Mouse (Mus musculus): Measurements from ENCODE around the gene Cdh18. TPM values are rescaled to one million over a fixed set of nuclear protein-coding genes. Genes with fewer than 3 reads are reported as not detected.
A peak's percentile ranks its signal among the peaks of the same experiment; 100 is the strongest.
"Not testable (repeated sequence)": the region's sequence is repeated elsewhere in the genome, so short reads cannot be mapped to it uniquely, and the experiment has no call there.

Gene Cdh18
- total RNA-seq, 2 experiments from 2014 or later, result 32.2 to 33.9 TPM

DNA sequence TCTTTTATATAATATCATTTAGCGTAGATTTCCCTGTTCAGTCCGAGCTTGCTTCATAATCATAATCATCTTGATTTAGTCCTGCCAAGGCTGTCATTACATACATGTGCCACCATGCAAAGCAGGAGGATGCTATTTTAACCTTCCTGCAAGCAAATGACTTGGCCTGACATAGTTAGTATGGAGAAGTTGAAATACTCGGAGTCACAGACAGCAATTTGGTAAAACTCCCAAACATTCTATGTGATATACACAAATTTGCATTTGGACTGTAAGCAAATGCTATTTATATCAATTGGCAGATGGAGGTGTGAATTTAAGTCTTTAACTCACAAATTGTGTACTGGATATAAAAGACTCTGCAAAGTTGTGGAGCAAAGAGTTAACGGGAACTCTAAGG is 616.0 kb downstream of the Cdh18 start:
- no peak for DNase-seq (ENCODE audit: low spot score in 2 of 2)

DNA sequence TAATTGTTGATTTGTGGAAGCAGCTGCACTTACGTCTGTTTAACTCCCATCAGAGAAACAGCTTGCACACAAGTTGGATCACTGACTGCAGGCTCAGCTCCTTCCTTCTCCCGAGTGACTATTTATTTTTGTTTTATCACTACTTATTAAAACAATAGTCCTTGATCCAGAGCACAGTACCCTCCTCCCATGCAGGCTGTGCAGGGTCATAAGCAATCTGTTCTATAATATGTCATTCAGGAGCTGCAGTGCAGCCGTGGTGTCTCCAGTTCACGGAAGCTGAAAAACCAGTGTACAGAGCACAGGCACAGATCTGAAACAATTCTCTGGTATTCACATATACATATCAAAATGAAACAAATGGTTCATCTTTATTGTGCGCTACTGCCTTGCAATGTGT is 625.8 kb downstream of the Cdh18 start:
- no peak for DNase-seq (ENCODE audit: low spot score in 2 of 2)

DNA sequence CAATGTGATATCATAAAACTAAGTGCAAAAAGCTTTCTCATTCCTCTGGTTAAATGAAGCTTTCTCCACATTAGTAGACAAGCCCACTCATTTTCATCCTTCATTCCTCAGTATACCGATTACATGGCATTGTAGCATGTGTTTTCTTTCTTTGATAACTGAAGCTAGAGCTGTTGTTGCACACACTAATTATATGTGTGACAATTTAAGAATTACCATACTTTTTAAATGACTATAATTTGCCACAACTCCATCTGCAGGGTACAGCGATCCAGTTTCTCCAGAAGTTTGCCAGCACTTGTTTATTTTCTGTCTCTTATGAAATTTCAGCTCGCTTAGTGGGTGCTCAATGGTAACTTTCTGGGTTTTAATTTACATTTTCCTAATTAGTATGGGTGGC is 663.2 kb downstream of the Cdh18 start:
- no peak for DNase-seq (ENCODE audit: low spot score in 2 of 2)

DNA sequence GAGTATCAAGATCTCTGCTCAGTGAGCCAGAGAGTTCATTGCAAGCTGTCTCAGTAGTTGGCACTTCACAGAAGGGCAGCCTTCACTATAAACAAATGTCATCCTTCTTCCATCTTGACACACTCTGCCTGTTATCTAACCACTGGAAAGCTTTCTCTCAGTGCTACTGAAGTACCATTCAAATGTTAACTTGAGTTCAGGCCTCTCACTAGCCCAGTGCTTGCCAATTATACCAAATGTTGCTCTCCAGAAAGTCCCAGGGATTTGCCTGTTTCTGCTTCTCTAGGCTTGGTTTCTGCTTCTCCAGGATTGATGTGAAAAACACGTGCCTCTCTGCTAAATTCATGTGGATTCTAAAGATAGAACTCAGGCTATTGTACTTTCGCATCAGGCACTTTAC is 681.8 kb downstream of the Cdh18 start:
- no peak for DNase-seq (ENCODE audit: low spot score in 2 of 2)

DNA sequence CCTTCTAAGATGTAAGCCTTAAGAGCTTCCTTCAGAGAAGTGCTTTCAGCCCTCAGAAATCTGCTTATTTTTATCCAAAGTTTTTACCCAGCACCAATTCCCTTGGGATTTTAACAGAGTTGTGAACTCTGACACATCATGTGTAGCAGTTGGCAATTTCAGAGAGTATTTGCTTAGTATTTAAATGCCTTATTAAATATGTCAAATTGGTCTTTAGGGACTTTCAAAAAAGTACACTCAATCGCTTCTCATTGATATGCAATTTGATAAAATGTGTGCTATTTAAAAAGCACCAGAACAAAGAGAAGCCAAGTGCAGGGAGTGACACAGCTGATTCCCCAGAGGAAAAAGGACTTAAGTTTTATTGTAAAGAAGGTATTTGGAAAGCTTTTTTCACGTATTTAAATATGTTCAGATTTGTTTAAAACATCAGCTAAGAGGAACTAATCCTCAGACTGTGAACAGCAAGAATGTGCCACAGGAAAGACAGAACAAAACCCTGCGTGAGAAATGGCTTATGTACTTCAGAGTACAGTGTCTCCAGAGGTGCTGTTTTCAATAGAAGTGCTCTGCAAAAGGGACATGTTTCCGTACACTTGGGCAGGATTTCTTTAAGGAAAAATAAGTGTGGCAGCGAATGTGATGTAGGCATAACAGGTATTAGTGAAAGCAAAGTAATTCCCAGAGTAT is 709.1 kb downstream of the Cdh18 start:
- no peak for DNase-seq (ENCODE audit: low spot score in 2 of 2)

DNA sequence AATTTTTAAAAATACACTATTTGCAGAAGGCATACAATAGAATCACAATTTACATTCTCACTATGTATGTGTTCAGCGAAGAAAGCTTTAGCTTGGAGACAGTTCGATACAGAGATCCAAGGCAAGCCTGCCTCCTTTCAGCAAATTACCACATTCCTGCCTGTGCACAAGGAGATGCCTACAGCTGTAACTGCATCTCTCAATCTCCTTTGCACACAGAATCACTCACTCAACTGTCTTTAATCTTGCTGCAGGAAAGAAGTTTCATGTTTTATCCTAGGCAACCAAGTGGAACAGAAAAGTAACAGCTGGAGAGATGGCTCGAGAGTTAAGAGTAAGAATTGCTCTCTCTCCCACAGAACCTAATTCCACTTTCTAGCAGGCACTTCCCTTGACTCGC is 729.6 kb downstream of the Cdh18 start:
- no peak for DNase-seq (ENCODE audit: low spot score in 2 of 2)

DNA sequence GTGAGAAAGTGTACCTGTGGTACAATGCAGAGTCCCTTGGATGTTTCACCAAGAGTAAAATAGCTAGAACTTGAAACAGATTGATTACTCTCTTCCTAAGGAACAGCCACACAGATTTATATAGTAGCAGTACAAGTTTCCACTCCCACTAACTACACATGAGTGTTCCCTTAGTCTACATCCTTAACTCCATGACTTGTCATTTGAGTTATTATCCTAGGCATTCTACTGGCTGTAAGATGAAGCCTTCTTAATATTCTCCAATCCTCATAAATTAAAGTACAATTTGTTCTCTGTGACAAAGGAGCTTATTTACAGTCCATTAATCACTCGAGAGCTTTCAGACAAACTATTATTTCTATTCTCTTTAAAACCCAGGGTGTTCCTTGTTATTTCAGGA is 756.2 kb downstream of the Cdh18 start:
- DNase-seq (ENCODE audit: low spot score in 2 of 2), result no peak

DNA sequence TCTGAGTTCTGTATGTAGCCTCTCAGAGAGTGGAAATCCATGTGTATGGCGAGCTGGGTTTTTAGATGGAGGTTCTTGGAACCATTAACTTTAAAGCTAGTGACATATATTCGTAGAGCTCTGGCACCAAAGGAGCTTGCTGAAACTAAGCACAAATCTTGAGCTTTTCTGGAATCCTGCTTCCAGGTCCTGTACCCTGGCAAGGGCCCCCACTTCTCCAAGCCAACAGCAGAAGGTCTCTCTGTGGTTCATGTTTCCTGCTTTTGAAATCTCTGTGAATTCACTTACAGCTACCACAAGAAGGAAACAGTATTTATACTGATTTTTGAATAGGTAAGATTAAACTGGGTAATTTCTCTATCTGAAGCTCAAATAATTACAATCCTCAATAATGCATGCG is 767.9 kb downstream of the Cdh18 start:
- DNase-seq (ENCODE audit: low spot score in 2 of 2), result no peak

DNA sequence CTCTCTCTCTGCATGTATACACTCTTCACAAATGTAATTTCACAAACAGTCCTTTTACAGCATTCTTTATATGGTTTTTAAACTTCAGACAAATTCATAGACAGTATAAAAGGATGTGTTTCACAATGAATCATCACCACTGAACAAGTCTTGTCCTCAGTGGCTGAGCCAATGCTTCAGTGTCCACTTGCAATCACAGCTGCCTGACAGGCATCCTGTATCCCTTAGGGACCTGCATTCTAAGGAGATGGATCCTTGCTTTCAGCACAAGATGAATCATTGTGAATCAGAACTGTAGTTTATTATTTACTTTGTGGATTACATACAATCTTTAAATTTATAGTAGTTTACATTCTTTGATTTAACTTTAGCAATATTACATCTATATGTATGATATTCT is 768.6 kb downstream of the Cdh18 start:
- DNase-seq (ENCODE audit: low spot score in 2 of 2), result no peak

DNA sequence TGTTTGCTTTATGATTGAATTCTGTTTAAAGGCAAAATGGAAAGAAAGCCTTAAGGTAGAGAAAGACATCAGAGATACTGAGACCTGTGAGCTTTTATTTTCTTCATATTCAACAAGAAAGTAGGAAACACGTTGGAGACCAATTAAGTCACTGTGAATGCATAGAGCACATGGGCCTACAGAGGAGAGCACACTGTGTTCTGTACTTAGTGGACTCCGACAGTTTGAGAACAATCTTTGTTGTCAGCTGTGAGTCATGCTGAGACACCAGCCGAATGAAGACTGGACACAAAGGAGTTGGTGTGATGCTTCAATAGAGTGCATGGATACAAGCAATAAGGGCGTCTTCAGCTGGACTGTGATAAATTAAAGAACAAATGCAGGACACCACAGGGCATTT is 791.5 kb downstream of the Cdh18 start:
- not testable (repeated sequence) for DNase-seq (ENCODE audit: low spot score in 2 of 2)

DNA sequence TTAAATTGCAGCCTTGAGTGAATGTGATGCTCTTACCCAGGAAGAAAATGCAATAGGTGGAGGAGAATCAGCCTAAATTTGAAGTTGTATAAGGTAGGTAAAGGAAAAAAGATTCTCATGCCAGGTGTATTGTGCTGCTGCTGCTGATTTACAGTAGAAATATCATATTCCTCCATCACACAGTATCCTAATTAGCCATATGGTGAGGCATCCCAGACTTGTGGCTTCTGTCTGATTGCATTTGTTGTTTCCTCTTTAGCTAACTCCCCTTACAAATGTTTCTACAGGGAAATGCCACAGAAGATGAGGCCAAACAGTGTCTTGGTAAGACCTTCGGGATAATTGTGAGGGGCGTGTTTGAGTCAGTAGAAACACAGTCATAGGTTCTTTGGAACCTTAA is 802.3 kb downstream of the Cdh18 start:
- no peak for DNase-seq (ENCODE audit: low spot score in 2 of 2)

DNA sequence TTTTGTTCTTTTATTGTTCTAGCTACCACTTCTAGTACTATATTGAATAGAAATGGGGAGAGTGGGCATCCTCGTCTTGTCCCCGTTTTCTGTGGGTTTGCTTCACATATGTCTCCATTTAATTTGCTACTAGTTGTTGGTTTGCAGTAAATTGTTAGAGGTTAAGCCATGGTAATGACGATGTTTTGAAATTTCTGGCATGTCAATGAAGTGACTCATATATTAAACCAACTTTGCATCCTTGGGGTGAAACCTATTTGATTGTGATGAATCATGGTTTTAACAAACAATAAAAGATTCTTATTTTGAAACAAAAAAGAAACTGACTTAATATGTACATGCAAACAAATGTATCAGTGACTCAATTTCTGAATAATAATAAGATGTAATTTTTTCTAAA is 817.5 kb downstream of the Cdh18 start:
- no peak for DNase-seq (ENCODE audit: low spot score in 2 of 2)

DNA sequence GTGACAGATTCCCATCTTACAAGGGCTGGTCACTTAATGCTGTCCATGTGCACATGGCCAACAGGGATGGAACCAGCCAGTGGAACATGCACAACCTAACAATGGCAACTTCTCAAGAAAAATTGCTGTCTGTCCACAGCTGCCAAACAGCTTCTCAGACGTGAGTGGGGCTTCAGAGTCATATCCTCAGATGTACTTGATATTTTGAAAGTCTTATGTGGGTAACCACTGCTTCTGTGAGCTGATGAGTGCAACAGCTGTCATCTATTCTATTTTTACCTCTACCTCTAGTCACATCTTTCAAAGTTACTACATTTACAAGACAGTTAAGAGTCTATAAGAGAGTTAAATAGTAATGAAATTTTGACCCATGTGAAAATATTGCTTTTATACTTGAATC is 818.9 kb downstream of the Cdh18 start:
- DNase-seq (ENCODE audit: low spot score in 2 of 2), result no peak

DNA sequence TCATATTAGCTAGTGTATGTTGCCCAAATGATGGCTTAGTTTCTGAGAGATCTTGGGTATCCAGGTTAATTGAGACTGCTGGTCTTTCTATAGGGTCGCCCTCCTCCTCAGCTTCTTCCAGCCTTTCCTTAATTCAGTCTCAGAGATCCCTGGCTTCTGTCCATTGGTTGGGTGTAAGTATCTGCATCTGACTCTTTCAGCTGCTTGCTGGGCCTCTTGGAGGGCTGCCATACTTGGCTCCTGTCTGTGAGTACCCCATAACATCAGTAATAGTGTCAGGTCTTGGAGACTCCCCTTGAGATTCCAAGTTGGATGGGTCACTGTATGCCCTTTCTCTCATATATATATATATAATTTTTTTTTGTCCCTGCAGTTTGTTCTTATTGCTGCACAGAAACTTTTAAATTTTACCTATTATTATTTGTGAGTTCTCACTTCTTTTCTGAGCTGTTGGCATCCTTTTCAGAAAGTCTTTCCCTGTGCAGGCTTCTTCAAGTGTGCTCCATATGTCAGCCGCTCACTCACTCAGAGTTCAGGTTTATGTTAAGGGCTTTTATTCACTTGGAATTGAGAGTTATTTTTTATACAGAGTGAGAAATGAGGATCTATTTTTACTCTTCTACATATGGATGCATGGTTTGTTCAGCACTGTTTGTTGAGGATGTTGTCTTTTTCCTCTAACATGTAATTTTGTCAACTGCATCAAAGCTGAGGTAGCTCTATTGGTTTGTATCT is 829.4 kb downstream of the Cdh18 start:
- peak; percentile 9 to 10 for DNase-seq (ENCODE audit: low spot score in 2 of 2)

DNA sequence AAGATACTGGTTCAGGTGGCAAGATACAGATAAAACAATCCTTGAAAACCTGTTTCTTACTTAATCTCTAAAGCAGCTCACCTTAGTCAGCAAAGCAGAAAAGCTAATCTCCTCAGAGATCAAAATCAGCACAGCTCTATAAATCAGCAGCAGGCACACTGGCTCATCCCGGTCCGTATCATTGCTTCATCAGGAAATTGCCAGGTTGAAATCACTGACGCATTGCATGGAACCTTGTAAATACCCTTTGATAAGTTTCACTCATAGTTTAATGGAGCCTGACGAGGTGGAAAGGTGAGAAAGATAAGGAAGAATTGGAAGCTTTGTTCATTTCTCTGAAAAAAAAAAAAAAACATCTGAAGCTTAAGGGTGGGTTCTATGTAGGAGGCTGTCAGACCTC is 837.0 kb downstream of the Cdh18 start:
- no peak for DNase-seq (ENCODE audit: low spot score in 2 of 2)

DNA sequence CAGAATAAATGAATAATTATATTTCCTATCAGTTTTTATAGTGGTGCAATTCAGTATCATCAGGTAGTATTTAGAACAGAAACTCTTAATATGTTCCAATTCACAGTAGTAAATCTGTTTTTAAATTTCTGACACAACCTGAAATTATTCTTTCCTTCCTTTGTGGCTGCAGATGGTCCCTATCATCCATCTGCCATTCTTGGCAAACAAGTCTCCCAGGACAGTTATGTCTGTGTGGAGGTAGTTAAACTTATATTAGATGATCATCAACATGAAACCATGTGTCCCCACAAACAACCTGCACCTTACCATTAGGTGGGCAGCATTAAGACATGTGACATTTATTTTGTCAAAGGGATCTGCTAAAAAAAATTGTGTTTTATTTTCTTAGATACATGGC is 847.8 kb downstream of the Cdh18 start:
- no peak for DNase-seq (ENCODE audit: low spot score in 2 of 2)

DNA sequence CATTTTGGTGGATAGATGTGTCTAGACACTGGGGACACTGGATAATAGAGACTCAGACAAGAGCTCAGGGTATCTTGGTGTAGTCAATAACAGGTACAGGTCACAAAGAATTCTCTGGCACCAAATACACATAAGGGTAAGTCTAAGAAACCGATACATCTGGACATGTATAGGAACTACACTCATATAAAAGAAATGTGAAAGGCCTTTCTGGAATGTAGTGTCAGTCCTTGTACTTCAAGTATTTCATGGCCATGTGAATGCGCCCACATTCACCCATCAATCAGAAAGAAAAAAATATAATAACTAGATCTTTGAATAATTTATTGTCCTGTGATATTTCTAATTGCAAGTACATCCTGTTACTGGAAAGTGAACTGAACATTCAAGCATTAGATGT is 855.0 kb downstream of the Cdh18 start:
- no peak for DNase-seq (ENCODE audit: low spot score in 2 of 2)

DNA sequence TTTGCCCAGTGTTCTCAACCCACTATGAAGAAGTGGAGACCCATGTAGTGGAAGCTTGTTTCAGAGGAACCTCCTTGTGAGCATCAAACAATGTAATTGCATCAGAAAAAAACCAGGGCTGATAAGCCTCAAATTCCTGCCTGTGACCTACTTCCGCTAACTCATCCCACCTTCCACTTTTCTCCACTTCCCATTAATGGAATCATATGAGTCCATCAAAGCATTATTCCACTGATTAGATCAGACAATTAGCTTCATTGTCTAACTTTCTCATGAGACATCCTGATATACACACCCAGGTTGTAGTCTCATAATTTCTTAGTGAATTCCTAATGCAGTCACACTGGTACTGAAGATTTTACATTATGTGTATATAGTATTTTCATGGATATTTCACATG is 859.4 kb downstream of the Cdh18 start:
- DNase-seq (ENCODE audit: low spot score in 2 of 2), result no peak

DNA sequence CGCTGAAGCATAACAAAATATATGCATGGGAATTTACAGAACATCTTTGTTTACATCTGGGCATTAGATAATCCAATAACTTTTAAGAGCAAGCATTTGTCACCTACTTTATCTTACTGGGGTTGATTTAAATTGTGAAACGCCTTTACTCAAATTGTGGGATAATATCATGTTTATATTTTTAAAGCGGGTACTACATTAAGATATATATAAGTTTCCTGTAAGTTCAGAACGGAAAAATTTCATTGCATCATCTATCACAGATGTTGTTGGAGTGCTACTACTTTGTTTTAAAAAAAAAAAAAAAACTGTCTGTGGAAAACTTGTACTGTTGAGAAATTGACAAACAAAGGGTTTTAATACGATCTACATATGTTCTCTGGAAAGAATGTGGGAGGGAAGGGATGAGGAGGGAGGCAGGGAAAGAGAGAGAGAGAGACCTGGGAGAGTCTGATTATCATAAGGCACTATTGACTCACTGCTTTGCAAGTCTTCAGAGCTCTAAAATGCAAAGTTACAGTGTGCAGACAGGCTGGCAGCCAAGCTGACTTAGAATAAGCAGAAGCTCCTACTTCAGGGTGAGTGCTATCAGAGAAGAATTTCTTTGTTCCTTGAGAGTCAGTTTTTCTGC is 867.7 kb downstream of the Cdh18 start:
- peak; percentile 23 to 56 for DNase-seq (ENCODE audit: low spot score in 2 of 2)

DNA sequence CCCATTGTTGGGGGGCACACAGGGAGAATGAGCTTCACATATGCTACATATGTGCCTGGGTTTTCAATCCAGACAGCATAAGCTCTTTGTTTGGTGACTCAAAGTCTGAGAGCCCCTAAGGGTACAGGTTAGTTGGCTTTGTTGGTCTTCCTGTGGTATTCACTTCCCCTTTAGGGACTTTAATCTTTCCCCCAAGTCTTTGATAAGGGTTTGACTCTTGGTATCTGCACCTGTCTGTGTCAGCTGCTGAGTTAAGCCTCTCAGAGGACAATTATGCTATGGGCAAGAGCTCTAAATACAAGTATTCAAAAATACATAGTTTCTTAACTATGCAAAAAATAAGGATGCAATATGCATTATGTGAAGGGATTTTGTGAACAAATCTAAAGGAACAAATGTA is 869.3 kb downstream of the Cdh18 start:
- DNase-seq (ENCODE audit: low spot score in 2 of 2), result no peak

DNA sequence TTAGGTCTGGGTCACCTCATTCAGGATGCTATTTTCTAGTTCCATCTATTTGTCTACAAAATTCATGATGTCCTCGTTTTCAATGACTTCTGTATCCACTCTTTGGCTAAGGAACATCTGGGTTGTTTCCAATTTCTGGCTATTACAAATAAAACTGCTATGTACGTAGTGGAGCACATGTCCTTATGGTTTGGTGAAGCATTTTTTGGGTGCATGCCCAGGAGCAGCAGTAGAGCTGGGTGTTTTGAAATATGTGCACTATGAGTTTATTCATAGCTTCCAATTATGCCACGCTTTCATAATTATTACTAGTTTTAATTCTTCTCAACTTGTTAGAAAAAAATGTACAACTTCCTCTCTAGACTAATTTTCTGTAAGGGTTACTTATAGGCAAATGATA is 871.2 kb downstream of the Cdh18 start:
- no peak for DNase-seq (ENCODE audit: low spot score in 2 of 2)

DNA sequence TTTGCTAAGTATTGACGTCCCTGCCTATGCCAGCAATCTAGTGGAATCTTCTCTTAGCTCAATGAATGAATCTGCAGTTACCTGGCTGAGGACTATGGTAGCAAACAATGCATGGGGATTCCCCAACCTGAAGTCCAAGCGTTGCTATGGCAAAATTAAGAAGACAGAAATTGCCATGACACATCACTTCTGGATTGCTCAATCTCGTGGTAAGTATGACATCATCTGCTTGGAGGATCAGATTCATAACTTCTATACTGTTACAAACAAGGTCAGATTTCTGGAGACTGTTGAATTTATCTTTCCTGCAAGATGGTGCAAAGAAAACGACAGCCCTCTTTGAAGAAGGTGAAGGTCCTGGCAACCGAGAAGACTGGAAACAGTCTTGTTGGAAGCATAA is 881.2 kb downstream of the Cdh18 start:
- no peak for DNase-seq (ENCODE audit: low spot score in 2 of 2)

DNA sequence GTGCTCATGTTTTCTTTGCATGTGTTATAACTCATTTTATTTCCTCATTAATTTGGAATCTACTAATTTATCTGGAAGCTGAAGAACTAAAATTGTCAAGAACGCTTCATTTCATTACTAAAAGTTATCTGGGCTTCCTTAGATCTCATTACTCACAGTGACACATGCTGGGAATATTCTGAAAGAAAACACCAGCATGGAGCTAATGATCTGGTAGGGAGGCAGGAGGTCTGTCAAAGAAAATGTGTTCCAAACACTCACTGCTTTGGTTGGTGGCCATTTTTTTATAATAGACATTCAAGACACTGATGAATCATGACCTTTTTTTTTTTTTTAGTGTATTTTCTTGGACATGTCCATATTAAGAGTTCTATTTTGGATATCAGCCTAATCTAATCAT is 899.7 kb downstream of the Cdh18 start:
- DNase-seq (ENCODE audit: low spot score in 2 of 2), result no peak

Data from left cerebral cortex, adult 18-20 months (tissue).